Mouse (Mus musculus) left cerebral cortex, postnatal 14 days (tissue): Measurements from ENCODE around the gene Il10. TPM values are rescaled to one million over a fixed set of nuclear protein-coding genes. Genes with fewer than 3 reads are reported as not detected.
"Not testable (repeated sequence)": the region's sequence is repeated elsewhere in the genome, so short reads cannot be mapped to it uniquely, and the experiment has no call there.

Source experiments
- DNase-seq, 2 experiments: peaks; one replicate each; pipeline ENCODE4 v3.0.0; 2021 to 2022; ENCODE audit warnings: low spot score in 2 of 2, mixed read lengths in 1 of 2
- intact Hi-C: fragments of 180-260 bp; cut with DNase I; formaldehyde crosslinking; loops from one replicate; pipeline ENCODE4 v1.15.1; 2025
- total RNA-seq, 2 experiments: library from RNA; stranded (reverse); gene quantifications; 2 replicates each; pipeline ENCODE4 v1.2.3; 2021

The Il10 gene
- total RNA-seq, 2 experiments from 2014 or later: not detected

DNA sequence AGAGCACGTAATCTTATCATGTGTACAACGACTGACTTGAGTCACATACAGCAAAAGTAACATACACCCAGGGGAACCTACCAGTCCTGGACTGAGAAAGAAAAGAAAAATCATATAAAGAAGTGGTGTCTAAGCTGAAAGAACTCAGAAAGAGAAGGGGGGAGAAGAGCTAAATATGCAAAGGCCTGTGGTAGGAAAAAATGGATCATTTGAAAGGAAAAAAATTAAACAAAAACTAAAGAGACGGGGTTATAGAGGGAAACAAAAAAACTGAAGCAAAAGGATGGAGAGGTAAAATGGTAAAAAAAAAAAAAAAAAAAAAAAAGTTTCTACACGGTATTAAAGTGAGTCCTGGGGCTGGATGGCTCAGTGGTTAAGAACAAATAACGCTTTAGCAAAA is 5.7 kb upstream of the Il10 start:
- intact Hi-C loops: no loop called here
- no peak for DNase-seq

- DNase-seq: no peak
- intact Hi-C loops: no loop called here
Measured at GRCm38 (mm10) chr1:131015281-131015680, 4.4 kb upstream of the Il10 start.

GRCm38 (mm10) chr1:131015879-131016278 is 3.8 kb upstream of the Il10 start:
- DNase-seq: no peak
- intact Hi-C loops: no loop called here

DNA sequence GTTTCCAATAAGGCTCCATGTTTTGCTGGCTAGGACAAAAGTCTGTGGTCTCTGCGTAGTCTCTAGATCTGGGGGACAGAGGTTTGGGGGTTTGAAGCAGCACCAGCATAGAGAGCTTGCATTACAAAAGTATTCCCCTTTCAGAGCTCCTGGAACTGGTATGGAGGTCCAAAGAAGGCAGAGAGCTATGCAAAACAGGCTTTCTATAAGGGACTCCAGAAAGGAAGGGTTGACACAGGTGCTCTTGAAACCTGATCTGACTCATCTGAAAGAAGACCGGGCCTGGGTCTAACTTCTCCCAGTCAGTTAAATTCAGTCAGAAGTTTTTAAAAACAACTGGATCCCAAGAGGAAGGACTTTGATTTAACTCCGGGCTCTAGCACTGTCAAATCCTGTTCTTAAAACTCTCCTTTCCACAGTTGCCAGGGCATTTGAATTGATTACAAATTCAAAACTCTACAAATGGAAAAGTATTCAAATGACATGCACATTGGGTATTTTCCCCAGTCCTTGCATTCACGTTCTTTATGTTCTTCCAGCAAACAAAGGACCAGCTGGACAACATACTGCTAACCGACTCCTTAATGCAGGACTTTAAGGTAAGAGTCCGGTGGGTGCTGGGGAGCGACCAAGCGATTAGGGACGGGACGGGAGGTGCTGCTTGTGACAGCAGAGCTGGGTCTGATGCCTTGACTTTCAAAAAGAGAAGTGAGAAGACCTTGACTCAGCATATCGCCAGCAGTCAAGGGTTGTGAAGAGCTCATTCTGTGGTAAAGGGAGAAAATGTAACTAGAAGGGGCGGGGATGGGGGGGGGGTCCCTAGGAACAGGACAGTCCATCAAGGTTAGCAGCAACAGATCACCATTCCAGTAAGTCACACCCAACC is 1.0 kb downstream of the Il10 start:
- DNase-seq: no peak
- intact Hi-C loops: no loop called here

DNA sequence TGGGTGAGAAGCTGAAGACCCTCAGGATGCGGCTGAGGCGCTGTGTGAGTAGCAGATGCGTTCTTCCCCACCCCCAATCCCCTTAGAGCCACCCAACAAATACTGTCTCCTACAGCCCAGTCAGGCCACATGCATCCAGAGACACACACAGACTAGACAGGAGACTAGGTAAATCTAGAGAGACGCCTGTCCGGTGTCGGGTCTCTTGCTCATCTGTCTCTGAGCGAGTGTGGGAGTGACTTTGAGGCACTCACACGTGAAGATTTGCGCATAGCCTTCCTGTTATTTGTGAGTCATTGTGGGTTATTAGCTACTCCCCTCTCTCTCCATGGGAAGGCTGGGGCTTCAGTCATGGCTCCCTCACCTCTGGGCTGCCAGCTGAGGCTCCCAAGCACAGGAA is 1.8 kb downstream of the Il10 start:
- DNase-seq: no peak
- intact Hi-C loops: no loop called here

DNA sequence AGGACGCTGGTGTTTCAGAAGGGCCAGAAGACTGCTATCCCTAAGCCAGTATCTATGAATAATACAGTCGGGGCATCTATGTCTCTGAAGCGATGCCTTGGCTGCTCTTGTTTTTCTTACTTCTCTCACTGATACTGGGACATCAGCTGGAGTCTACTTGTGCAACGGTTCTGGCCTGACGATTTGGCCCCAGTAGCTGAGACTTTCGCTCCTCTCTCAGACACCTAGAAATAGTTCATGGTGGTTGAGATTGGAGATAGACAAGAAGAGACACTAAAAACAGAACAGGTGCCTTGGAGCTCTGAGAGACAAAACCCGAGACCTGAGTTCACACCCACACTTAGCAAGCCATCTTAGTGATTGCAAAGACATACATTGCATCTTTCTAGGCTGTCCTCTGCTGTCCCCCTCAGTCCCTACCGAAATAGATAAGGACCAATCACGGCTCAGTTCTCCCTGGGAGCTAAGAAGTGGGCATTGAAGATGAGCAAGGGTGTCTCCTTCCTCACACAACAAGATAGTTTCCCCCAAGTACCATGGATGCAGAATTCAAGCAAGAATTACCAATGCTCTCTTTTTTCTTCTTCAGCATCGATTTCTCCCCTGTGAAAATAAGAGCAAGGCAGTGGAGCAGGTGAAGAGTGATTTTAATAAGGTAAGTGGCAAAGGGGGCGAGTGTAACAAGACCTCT is 2.4 kb downstream of the Il10 start:
- DNase-seq: no peak
- intact Hi-C loops: no loop called here

DNA sequence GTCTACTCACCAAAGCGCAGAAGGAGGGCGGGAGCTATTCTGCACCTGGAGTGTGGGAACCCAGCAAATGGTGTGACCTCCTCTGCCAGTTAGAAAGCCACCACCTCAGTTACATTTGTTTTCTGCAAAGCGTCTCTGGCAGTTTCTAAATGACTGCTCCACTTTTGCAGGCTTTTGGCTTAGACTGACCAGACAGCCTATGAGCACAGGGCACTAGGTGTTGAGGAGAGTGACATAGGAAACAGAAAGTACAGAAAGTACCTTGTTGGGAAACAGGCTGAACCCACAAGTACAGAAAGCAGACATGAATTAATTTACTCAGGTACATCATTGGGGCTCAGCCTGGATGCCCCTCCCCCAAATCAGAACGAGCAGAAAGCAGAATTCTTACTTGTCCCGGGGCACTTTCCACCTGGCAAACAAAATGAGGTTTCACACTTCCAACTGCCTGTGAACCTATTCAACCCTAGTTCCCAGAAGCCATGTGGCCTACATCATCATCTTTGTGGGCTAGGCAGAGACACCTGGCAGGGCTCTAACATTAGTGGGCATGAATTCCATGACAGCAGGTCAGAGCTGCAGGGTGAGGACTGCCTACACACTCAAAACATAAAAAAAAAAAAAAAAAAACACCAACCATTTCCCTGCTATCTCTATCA is 3.1 kb downstream of the Il10 start:
- intact Hi-C loops: no loop called here
- DNase-seq: no peak

DNA sequence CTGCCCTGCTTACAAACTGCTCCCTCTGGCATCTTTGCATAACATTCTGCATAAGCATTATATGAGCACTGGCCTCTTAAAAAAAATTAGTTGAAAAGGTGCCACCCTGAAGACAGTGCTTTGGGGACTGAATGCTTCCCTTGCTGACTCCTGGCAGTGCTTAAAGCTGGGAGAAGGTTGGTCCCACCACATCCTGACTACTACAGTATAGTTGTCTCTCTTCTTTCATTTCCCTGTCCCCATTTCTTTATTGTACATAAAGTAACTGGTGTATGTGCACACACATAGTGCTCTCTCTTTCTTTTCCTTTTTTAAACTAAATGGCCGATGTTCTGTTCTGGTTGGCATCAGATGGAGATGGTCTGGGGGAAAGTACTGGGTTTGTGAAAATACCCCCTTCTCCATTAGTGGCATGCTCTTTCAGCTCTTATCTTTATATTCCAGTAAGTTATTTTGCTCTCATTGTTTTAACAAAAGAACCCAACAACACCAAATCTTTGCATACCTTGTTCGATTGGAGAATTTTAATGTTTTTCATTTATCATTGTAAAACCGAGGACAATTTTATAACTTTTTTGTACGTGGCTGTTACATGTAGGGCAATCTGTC is 3.7 kb downstream of the Il10 start:
- DNase-seq, intact Hi-C loops: not testable (repeated sequence)

- intact Hi-C loops: no loop called here
- no peak for DNase-seq
Measured at GRCm38 (mm10) chr1:131024900-131025842, 5.5 kb downstream of the Il10 start.

DNA sequence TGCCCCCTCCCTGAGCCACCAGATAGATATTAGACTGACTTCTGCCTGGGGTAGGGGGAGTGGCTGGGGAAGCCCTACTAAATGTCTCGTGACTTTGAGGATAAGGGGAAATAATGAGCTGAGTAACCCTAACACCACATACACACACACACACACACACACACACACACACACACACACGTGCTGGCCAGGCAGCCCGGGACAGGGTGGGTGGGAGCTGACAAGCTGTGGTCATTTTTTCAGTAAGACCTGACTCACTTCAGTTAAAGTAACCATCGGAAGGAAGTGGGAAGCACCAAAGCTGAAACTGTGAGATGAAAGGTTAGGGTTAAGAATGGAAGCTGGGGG is 6.2 kb downstream of the Il10 start:
- DNase-seq: no peak
- intact Hi-C loops: no loop called here

GRCm38 (mm10) chr1:131029215-131029614 is 9.6 kb downstream of the Il10 start:
- DNase-seq: no peak
- intact Hi-C loops: no loop called here

DNA sequence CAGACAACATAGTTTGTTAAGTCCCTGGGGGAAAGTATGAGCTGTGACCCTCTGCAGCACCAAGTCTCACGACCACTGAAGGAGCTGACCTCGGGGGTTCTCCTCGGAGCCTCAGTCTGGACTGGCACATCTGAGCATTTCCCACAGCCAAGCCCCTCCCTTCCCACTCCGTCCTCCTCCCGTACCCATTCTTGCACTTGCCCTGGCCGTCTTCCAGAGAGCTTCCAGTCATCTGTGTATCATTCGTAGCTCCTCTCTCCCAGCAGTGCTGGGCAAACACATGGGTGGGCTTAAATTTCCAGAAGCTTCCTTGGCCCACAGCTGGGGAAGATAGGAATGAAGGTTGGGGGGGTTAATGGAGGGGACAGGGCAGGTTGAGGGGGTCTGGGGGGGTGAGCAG is 10.6 kb downstream of the Il10 start:
- intact Hi-C loops: no loop called here
- DNase-seq: no peak

DNA sequence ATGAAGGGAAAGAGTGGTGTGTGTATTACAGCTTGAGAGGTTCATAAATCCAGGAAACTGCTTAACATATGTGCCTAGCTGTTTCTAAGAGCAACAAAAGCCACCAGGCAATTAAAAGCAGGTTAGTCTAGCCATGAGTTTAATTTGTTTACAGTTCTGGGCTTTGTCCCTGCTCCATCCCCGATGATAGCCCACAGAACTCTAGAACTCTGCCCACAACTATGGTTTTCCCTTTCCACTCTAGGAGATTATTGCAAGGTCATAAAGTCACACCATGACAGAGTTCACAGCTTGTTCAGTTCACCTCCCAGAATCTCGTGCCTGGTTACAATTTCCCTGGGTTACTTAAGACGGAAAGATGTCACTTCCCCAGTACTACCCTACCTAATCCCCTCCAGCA is 11.6 kb downstream of the Il10 start:
- DNase-seq: no peak
- intact Hi-C loops: no loop called here

DNA sequence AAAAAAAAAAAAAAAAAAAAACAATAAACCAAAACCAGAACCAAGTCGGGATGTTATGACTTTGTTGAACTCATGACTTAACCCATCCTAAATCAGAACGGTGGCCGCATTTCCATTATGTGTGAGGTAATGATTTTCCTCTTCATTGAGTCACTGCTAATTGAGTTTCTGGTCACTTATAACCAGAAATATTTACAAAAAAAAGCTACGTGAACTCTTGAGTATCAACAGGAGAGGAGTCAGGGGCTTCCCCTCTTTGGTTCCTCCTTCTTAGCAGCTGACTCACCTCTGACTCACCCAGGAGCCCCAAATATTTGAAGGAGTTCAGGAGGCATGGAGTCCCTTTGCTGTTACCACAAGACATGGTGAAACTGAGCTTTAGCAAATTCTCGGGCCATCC is 18.4 kb downstream of the Il10 start:
- no peak for DNase-seq
- intact Hi-C loops: no loop called here

- no peak for DNase-seq
Measured at GRCm38 (mm10) chr1:131038415-131039017, 18.9 kb downstream of the Il10 start.

GRCm38 (mm10) chr1:131039479-131039878 is 19.8 kb downstream of the Il10 start:
- intact Hi-C loops: no loop called here
- no peak for DNase-seq

More at GRCm38 (mm10) chr1:131038415-131039017, 18.9 kb downstream of the Il10 start:
- intact Hi-C loops: no loop called here

DNA sequence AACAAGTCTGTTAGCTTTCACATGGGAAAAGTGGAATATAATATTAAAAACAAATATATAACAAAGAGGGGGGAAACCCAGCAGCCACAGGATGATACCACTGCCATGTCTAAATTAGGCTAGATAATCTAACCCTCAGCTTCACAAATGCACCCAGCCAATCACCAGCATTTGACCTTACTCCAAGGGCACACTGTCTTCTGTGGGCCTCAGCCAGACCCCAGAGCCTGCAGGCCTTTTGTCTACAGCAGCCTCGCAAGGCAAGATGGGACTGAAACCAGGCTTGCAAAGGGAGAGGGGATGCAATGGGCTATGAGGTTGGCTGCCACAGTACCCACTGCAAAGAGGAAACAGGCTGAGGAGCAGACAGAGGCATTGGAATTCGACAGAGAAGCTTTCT is 22.6 kb downstream of the Il10 start:
- intact Hi-C loops: no loop called here
- DNase-seq: no peak

- intact Hi-C loops: no loop called here
- no peak for DNase-seq
Measured at GRCm38 (mm10) chr1:131042721-131043120, 23.1 kb downstream of the Il10 start.

DNA sequence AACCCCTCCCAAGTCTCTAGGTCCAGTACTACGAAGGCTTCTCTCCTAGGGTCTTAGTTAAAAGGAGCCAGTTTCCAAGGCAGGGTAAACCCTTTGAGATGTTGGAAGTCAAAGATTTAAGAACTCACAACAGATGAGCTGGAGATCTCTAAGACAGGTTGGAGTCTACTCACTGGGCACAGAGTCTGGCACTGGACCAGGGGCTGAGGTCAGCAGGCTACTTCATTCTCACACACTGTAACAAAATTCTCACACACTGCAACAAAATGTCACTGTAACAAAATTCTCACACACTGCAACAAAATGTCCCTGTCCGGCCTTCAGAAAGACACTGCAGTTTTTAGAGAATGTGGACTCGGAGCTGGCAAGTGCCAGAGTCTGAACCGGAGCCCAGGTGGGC is 24.0 kb downstream of the Il10 start:
- intact Hi-C loops: no loop called here
- DNase-seq: no peak
